Mouse (Mus musculus) liver, embryonic 16.5 days (tissue): ENCODE results near the gene Boll. TPM values are rescaled to one million over a fixed set of nuclear protein-coding genes. Genes with fewer than 3 reads are reported as not detected.

Experiments used
- ATAC-seq: fragments of 200-750 bp; cut with Nextera tagmentation; 2 replicates; pipeline ENCODE4 v1.8.0; 2017; ENCODE audit warnings: low read depth, mild to moderate bottlenecking, moderate number of reproducible peaks, moderate library complexity
- H3K27ac ChIP-seq: fragments of 300-500 bp; sonication (generic); 2 replicates; pipeline ENCODE4 v1.5.1; 2014; ENCODE audit warnings: mild to moderate bottlenecking, low read length
- H3K27me3 ChIP-seq: fragments of 300-500 bp; sonication (generic); 2 replicates; pipeline ENCODE4 v1.6.1; 2014; ENCODE audit warnings: low read depth, low read length, mixed read lengths; ENCODE audit not compliant: control insufficient read depth, insufficient read depth
- H3K36me3 ChIP-seq: fragments of 300-500 bp; sonication (generic); 2 replicates; pipeline ENCODE4 v1.6.1; 2014; ENCODE audit warnings: mild to moderate bottlenecking; ENCODE audit not compliant: control insufficient read depth, insufficient read depth
- H3K4me1 ChIP-seq: fragments of 300-500 bp; sonication (generic); 2 replicates; pipeline ENCODE4 v1.6.1; 2014; ENCODE audit warnings: low read depth, low read length, mixed read lengths; ENCODE audit not compliant: control insufficient read depth
- H3K4me2 ChIP-seq: fragments of 300-500 bp; sonication (generic); 2 replicates; pipeline ENCODE4 v1.6.1; 2014; ENCODE audit warnings: low read depth, low read length, mixed read lengths
- H3K4me3 ChIP-seq: fragments of 300-500 bp; sonication (generic); 2 replicates; pipeline ENCODE4 v1.5.1; 2014; ENCODE audit warnings: low read depth, mild to moderate bottlenecking, low read length
- H3K9ac ChIP-seq: fragments of 300-500 bp; sonication (generic); 2 replicates; pipeline ENCODE4 v1.6.1; 2014; ENCODE audit warnings: low read depth, low read length
- H3K9me3 ChIP-seq: fragments of 300-500 bp; sonication (generic); replicated peaks from 2 replicates; pipeline ENCODE4 v1.6.1; 2016; ENCODE audit warnings: low read length; ENCODE audit not compliant: control insufficient read depth
- WGBS: fragments of 180-500 bp; shearing (Covaris S2); extraction: QIAGEN DNeasy Blood & Tissue Kit; methylation state at CpG from one replicate; pipeline ENCODE4 v1.1.7; 2014; ENCODE audit not compliant: insufficient replicate concordance; 5-methylcytosine and 5-hydroxymethylcytosine counted together
- polyA plus RNA-seq: library from polyadenylated mRNA; unstranded; fragments of >200 nt; fragmentation: Nextera tagmentation; extraction: Ambion mirVana; gene quantifications from 2 replicates; pipeline ENCODE4 v1.2.1, GENCODE M21; 2015

Gene Boll
- polyA plus RNA-seq, result 0.16 TPM in 1 of 2 replicates, not detected in the other

GRCm38 (mm10) chr1:55363044-55363565, at the start of gene Boll:
Gene Boll (minus strand): TSS chr1:55363469.
- H3K4me3 ChIP-seq, result peak within 1 kb of the TSS; percentile 56
- no peak within 1 kb of the TSS for H3K9ac ChIP-seq
- no peaks in the 10 kb centered on the region for H3K36me3 ChIP-seq
- H3K9me3 ChIP-seq, result peaks cover 2% of the 10 kb centered on the region; the same call in 1 of the 2 replicates
- peaks cover 13% of the 10 kb centered on the region for H3K27me3 ChIP-seq
- peaks cover 2% of the 10 kb centered on the region; the same call in 1 of the 2 replicates for H3K4me1 ChIP-seq
- no peak within 1 kb of the TSS for H3K27ac ChIP-seq
- WGBS, result 17% methylated on average over 49 of the region's 68 CpGs
- peak within 1 kb of the TSS; percentile 65 for H3K4me2 ChIP-seq
- peak; percentile 70 for ATAC-seq

GRCm38 (mm10) chr1:55412569-55412968, 49.3 kb upstream of the Boll start:
- H3K4me3 ChIP-seq, result no peak overlapping the region
- H3K36me3 ChIP-seq, result no peaks in the 10 kb centered on the region
- 58% methylated on average over 6 of the region's 6 CpGs for WGBS
- H3K9me3 ChIP-seq, result no peaks in the 10 kb centered on the region
- no peak overlapping the region for H3K4me2 ChIP-seq
- H3K27me3 ChIP-seq, result peaks cover 4% of the 10 kb centered on the region
- H3K27ac ChIP-seq, result no peak overlapping the region
- H3K9ac ChIP-seq, result no peak overlapping the region
- H3K4me1 ChIP-seq, result no peaks in the 10 kb centered on the region
- ATAC-seq, result no peak

GRCm38 (mm10) chr1:55411079-55411478, 47.8 kb upstream of the Boll start:
- peaks cover 19% of the 10 kb centered on the region for H3K27me3 ChIP-seq
- H3K4me3 ChIP-seq, result no peak overlapping the region
- no peaks in the 10 kb centered on the region; the same call in 1 of the 2 replicates for H3K4me1 ChIP-seq
- no peak overlapping the region for H3K27ac ChIP-seq
- no peak overlapping the region for H3K9ac ChIP-seq
- H3K9me3 ChIP-seq, result no peaks in the 10 kb centered on the region
- ATAC-seq, result no peak
- WGBS, result 62% methylated on average over 2 of the region's 2 CpGs
- no peak overlapping the region for H3K4me2 ChIP-seq
- no peaks in the 10 kb centered on the region for H3K36me3 ChIP-seq

GRCm38 (mm10) chr1:55410670-55411069, 47.4 kb upstream of the Boll start:
- peaks cover 23% of the 10 kb centered on the region for H3K27me3 ChIP-seq
- ATAC-seq, result no peak
- no peak overlapping the region for H3K4me3 ChIP-seq
- H3K4me1 ChIP-seq, result no peaks in the 10 kb centered on the region; the same call in 1 of the 2 replicates
- WGBS, result 44% methylated on average over 2 of the region's 2 CpGs
- H3K36me3 ChIP-seq, result no peaks in the 10 kb centered on the region
- H3K9ac ChIP-seq, result no peak overlapping the region
- H3K9me3 ChIP-seq, result no peaks in the 10 kb centered on the region
- no peak overlapping the region for H3K27ac ChIP-seq
- no peak overlapping the region for H3K4me2 ChIP-seq

- Histone ChIP-seq H3K36me3 (no peaks in the 10 kb centered on the region), H3K27me3 (peaks cover 36% of the 10 kb centered on the region), H3K4me1 (peaks cover 3% of the 10 kb centered on the region), H3K9ac (no peak overlapping the region), H3K27ac (no peak overlapping the region), H3K4me3 (peak overlapping the region; percentile 60), H3K4me2 (peak overlapping the region; percentile 73), H3K9me3 (no peaks in the 10 kb centered on the region)
- ATAC-seq, result no peak
- WGBS, result 3% methylated on average over 34 of the region's 35 CpGs
Observed at GRCm38 (mm10) chr1:55406531-55407375, 43.5 kb upstream of the Boll start.

- WGBS, result under 1% methylated on average over 40 of the region's 42 CpGs
- Histone ChIP-seq H3K27me3 (peaks cover 36% of the 10 kb centered on the region), H3K4me1 (peaks cover 3% of the 10 kb centered on the region), H3K36me3 (no peaks in the 10 kb centered on the region), H3K9me3 (no peaks in the 10 kb centered on the region), H3K4me2 (peak overlapping the region; percentile 73), H3K4me3 (peak overlapping the region; percentile 60), H3K9ac (no peak overlapping the region), H3K27ac (no peak overlapping the region)
- ATAC-seq, result peak; percentile 37
Observed at GRCm38 (mm10) chr1:55406023-55406413, 42.7 kb upstream of the Boll start.

GRCm38 (mm10) chr1:55405272-55406022, 42.2 kb upstream of the Boll start, which contains the start of gene Plcl1:
Gene Plcl1 (plus strand): TSS chr1:55405921.
- peak within 1 kb of the TSS; percentile 60 for H3K4me3 ChIP-seq
- peaks cover 3% of the 10 kb centered on the region for H3K4me1 ChIP-seq
- peak within 1 kb of the TSS; percentile 73 for H3K4me2 ChIP-seq
- peak; percentile 92 for ATAC-seq
- no peak within 1 kb of the TSS for H3K27ac ChIP-seq
- no peaks in the 10 kb centered on the region for H3K9me3 ChIP-seq
- no peak within 1 kb of the TSS for H3K9ac ChIP-seq
- H3K27me3 ChIP-seq, result peaks cover 36% of the 10 kb centered on the region
- H3K36me3 ChIP-seq, result no peaks in the 10 kb centered on the region
- WGBS, result 3% methylated on average over 51 of the region's 51 CpGs

- H3K4me1 ChIP-seq, result peaks cover 3% of the 10 kb centered on the region
- H3K27me3 ChIP-seq, result peaks cover 36% of the 10 kb centered on the region
- no peak overlapping the region for H3K4me2 ChIP-seq
- H3K4me3 ChIP-seq, result no peak overlapping the region
- no peaks in the 10 kb centered on the region for H3K9me3 ChIP-seq
- WGBS, result 2% methylated on average over 3 of the region's 3 CpGs
- H3K36me3 ChIP-seq, result no peaks in the 10 kb centered on the region
- no peak for ATAC-seq
- H3K27ac ChIP-seq, result no peak overlapping the region
- no peak overlapping the region for H3K9ac ChIP-seq
Observed at GRCm38 (mm10) chr1:55404439-55404838, 41.2 kb upstream of the Boll start.
